Mouse (Mus musculus) retina, postnatal 7 days (tissue): ENCODE results near the gene Cep63.
A peak's percentile ranks its signal among the peaks of the same experiment; 100 is the strongest.

ENCODE experiments used
- DNase-seq: peaks from one replicate; pipeline ENCODE4 v3.0.0-alpha.2; 2012; ENCODE audit warnings: low read depth, low spot score

Gene Cep63

GRCm38 (mm10) chr9:102631589-102632147 lies 5.3 kb upstream of the Cep63 start:
- no peak for DNase-seq

- no peak for DNase-seq
Observed at GRCm38 (mm10) chr9:102629052-102629451, 2.7 kb upstream of the Cep63 start.

- no peak for DNase-seq
Observed at GRCm38 (mm10) chr9:102627442-102627841, 1.1 kb upstream of the Cep63 start.

GRCm38 (mm10) chr9:102626839-102627225 lies 498 bp upstream of the Cep63 start:
- DNase-seq: no peak

- DNase-seq: no peak
Observed at GRCm38 (mm10) chr9:102625401-102625982, 842 bp downstream of the Cep63 start.

- no peak for DNase-seq
Observed at GRCm38 (mm10) chr9:102623581-102623980, 2.8 kb downstream of the Cep63 start.

GRCm38 (mm10) chr9:102622876-102623275 lies 3.5 kb downstream of the Cep63 start:
- DNase-seq: no peak

GRCm38 (mm10) chr9:102622192-102622857 lies 4.0 kb downstream of the Cep63 start:
- peak; percentile 39 for DNase-seq

GRCm38 (mm10) chr9:102621385-102621784 lies 4.9 kb downstream of the Cep63 start:
- no peak for DNase-seq

GRCm38 (mm10) chr9:102616267-102616666 lies 10.1 kb downstream of the Cep63 start:
- DNase-seq: no peak

- DNase-seq: no peak
Observed at GRCm38 (mm10) chr9:102615071-102615470, 11.3 kb downstream of the Cep63 start.

GRCm38 (mm10) chr9:102609221-102609620 lies 17.1 kb downstream of the Cep63 start:
- no peak for DNase-seq

- DNase-seq: no peak
Observed at GRCm38 (mm10) chr9:102607471-102607870, 18.9 kb downstream of the Cep63 start.

GRCm38 (mm10) chr9:102605162-102605561 lies 21.2 kb downstream of the Cep63 start:
- no peak for DNase-seq

GRCm38 (mm10) chr9:102601666-102602065 lies 24.7 kb downstream of the Cep63 start:
- DNase-seq: no peak

- DNase-seq: no peak
Observed at GRCm38 (mm10) chr9:102601187-102601586, 25.1 kb downstream of the Cep63 start.

GRCm38 (mm10) chr9:102595662-102596436 lies 30.5 kb downstream of the Cep63 start:
- DNase-seq: no peak

- no peak for DNase-seq
Observed at GRCm38 (mm10) chr9:102594667-102595393, 31.5 kb downstream of the Cep63 start.

- no peak for DNase-seq
Observed at GRCm38 (mm10) chr9:102587347-102587746, 39.0 kb downstream of the Cep63 start.

- peak; percentile 2 for DNase-seq
Observed at GRCm38 (mm10) chr9:102581921-102582469, 44.3 kb downstream of the Cep63 start.

- no peak for DNase-seq
Observed at GRCm38 (mm10) chr9:102577480-102577879, 48.9 kb downstream of the Cep63 start.
